Mouse (Mus musculus) liver, embryonic 15.5 days (tissue): ENCODE measurements around the gene Pnrc2. TPM values are rescaled to one million over a fixed set of nuclear protein-coding genes. Genes with fewer than 3 reads are reported as not detected.

ENCODE experiments used
- ATAC-seq: fragments of 200-750 bp; cut with Nextera tagmentation; 2 replicates; pipeline ENCODE4 v1.8.0; 2017; ENCODE audit warnings: moderate number of reproducible peaks, mild to moderate bottlenecking, moderate library complexity; ENCODE audit not compliant: insufficient read depth
- H3K27ac ChIP-seq: fragments of 300-500 bp; sonication (generic); replicated peaks from 2 replicates; pipeline ENCODE4 v1.5.1; 2015; ENCODE audit warnings: mild to moderate bottlenecking, inconsistent platforms
- H3K27me3 ChIP-seq: fragments of 300-500 bp; sonication (generic); 2 replicates; pipeline ENCODE4 v1.6.1; 2015; ENCODE audit warnings: mild to moderate bottlenecking, inconsistent platforms
- H3K36me3 ChIP-seq: fragments of 300-500 bp; sonication (generic); replicated peaks from 2 replicates; pipeline ENCODE4 v1.6.1; 2015; ENCODE audit warnings: moderate library complexity, mild to moderate bottlenecking, inconsistent platforms
- H3K4me1 ChIP-seq: fragments of 300-500 bp; sonication (generic); replicated peaks from 2 replicates; pipeline ENCODE4 v1.6.1; 2015; ENCODE audit warnings: inconsistent platforms
- H3K4me2 ChIP-seq: fragments of 300-500 bp; sonication (generic); 2 replicates; pipeline ENCODE4 v1.6.1; 2015; ENCODE audit warnings: moderate library complexity, mild to moderate bottlenecking, inconsistent platforms
- H3K4me3 ChIP-seq: fragments of 300-500 bp; sonication (generic); replicated peaks from 2 replicates; pipeline ENCODE4 v1.5.1; 2015; ENCODE audit warnings: mild to moderate bottlenecking, inconsistent platforms
- H3K9ac ChIP-seq: fragments of 300-500 bp; sonication (generic); 2 replicates; pipeline ENCODE4 v1.6.1; 2015; ENCODE audit warnings: moderate library complexity, mild to moderate bottlenecking, inconsistent platforms
- H3K9me3 ChIP-seq: fragments of 300-500 bp; sonication (generic); replicated peaks from 2 replicates; pipeline ENCODE4 v1.6.1; 2016; ENCODE audit warnings: inconsistent platforms
- WGBS: fragments of 180-500 bp; shearing (Covaris S2); methylation state at CpG from one replicate; pipeline ENCODE4 v1.1.7; 2015; ENCODE audit warnings: mixed read lengths; ENCODE audit not compliant: insufficient replicate concordance; 5-methylcytosine and 5-hydroxymethylcytosine counted together
- polyA plus RNA-seq: library from polyadenylated mRNA; unstranded; fragments of >200 nt; fragmentation: Nextera tagmentation; extraction: Ambion mirVana; gene quantifications from 2 replicates; pipeline ENCODE4 v1.2.1, GENCODE M21; 2015

Pnrc2 gene
- polyA plus RNA-seq, 1 experiment from 2014 or later = 77.1 TPM

DNA sequence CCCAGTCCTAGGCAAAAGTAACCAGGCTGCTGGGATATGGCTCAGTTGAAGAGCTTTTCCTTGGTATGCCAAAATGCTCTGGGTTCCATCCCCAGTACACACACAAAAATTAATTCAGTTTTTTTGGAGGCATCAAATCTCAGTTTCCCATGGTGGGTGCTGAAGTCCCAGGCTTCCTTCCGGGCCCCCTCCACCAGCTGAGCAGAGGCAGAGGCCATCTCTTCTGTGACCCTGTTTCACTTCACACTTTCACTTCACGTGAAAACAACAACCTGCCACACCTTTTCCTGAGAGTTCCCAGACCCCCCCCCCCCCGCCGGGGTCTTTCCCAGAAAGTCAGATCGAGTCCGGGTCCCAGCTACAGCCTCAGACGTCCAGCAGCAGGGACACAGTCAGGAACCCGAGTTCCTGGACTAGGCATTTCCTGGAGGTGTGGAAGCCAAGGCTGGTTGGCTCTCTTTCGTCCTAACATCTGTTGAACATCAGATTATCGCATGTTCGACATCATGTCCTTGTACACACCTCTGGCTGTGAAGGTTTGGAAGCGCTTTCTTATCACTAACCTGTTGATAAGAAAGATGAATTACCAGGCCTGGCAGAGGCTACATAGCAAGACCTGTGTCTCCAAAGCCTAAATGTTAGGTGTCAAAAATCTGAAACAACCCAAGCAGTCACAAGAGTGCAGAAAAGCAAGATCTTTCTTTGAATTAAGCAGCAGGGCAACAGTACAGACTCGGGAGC is 35.8 kb upstream of the Pnrc2 start:
- Histone ChIP-seq H3K4me3 (no peak overlapping the region), H3K27ac (no peak overlapping the region), H3K9ac (no peak overlapping the region), H3K4me1 (peaks cover 43% of the 10 kb centered on the region), H3K27me3 (no peaks in the 10 kb centered on the region), H3K36me3 (no peaks in the 10 kb centered on the region), H3K9me3 (no peaks in the 10 kb centered on the region), H3K4me2 (no peak overlapping the region)
- 35% methylated on average over 13 of the region's 13 CpGs for WGBS
- ATAC-seq = no peak

DNA sequence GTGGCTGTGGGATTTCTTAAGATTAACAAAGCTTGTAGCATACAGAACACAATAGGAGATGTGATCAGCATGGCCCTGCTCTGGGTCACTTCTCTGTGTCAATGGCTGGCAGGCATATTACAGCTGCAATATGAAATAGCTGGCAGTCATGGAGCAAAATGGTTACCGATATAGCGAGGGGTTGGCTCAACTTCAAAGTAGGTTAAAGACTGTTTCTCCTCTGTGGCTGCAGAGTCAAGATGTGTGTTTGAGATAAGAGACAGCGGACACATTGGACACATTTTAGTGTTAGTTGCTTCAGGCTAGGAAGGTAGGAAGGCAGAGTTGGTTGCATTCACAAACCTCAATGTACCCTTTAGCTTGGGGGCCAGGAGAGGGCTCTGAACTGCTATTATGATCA is 33.0 kb upstream of the Pnrc2 start:
- H3K36me3 ChIP-seq = no peaks in the 10 kb centered on the region
- peaks cover 25% of the 10 kb centered on the region for H3K4me1 ChIP-seq
- no peak overlapping the region for H3K9ac ChIP-seq
- H3K4me2 ChIP-seq = peak overlapping the region; percentile 28; the same call in 1 of the 2 replicates
- H3K27ac ChIP-seq = peak overlapping the region; percentile 45
- 11% methylated on average over 3 of the region's 3 CpGs for WGBS
- H3K27me3 ChIP-seq = no peaks in the 10 kb centered on the region
- peak; percentile 37; the same call in 1 of the 2 replicates for ATAC-seq
- no peak overlapping the region for H3K4me3 ChIP-seq
- H3K9me3 ChIP-seq = no peaks in the 10 kb centered on the region

DNA sequence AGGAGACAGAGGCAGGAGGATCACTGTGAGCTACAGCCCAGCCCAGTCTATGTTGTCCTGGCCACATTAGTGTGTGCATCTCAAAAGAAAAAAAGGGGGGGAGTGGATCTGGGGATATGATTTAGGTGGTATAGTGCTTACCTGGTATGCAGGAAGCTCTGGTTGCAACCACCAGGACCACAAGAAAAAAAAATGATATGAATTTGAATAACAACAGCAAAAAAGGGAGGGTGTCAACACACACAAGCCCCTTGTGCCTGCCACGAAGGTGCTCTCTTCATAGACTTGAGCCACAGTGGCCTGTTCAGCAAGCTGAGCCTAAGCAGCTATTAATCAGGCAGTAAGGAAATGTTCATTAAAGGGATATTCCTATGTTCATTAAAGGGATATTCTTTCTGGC is 31.2 kb upstream of the Pnrc2 start:
- no peaks in the 10 kb centered on the region for H3K36me3 ChIP-seq
- H3K27me3 ChIP-seq = no peaks in the 10 kb centered on the region
- WGBS = 44% methylated on average over 1 of the region's 1 CpGs
- no peak overlapping the region for H3K9ac ChIP-seq
- H3K27ac ChIP-seq = no peak overlapping the region
- no peak overlapping the region for H3K4me3 ChIP-seq
- H3K4me1 ChIP-seq = peaks cover 20% of the 10 kb centered on the region
- no peak for ATAC-seq
- H3K4me2 ChIP-seq = no peak overlapping the region
- H3K9me3 ChIP-seq = no peaks in the 10 kb centered on the region

DNA sequence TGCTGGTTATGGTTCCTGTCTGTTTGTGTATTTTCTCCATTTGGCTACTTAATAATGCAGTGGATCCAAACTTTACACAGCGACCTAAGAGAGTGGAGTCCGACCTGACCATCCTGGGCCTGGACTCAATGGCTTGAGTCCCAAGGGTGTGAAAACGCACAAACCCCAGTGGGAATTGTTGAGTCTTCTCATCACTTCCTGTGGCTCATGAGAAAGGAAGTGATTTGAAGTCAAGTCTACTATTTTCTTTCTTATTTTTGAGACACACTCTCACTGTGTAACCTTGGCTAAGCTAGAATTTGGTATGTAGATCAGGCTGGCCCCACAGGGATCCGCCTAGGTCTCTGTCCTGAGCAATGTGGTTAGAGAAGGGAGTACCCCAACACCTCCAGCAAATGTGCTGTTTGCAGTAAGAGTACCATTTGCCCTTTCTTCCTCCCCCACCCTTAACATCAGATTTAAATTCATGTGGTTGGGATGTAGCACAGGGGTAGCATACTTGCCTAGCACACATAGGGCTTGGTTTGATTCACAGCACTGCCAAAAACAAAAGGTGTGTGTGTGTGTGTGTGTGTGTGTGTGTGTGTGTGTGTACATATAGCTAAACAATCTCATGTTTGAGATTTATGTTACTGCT is 29.1 kb upstream of the Pnrc2 start:
- Histone ChIP-seq H3K27ac (no peak overlapping the region), H3K4me1 (peaks cover 33% of the 10 kb centered on the region), H3K4me2 (no peak overlapping the region), H3K9me3 (no peaks in the 10 kb centered on the region), H3K36me3 (no peaks in the 10 kb centered on the region), H3K9ac (no peak overlapping the region), H3K27me3 (no peaks in the 10 kb centered on the region), H3K4me3 (no peak overlapping the region)
- 78% methylated on average over 4 of the region's 4 CpGs for WGBS
- ATAC-seq = no peak

DNA sequence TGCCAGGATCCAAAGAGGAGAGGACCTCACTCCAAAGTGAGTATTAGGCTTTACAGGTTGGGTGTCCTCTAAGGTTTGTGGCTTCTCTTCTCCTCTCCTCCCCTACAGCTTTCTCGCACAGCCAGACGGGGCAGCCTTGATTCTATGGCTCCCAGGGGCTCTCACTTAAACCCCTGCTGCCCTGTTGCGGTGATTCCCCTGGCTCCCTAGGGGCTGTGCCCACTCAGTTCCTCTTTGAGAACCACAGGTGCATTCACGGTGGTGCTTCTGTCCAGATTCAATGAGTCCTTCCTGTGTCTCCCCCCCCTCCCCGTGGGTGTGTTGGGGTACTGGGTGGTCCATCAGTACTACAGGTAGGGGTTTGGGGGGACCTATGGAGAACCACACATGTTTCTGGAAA is 26.4 kb upstream of the Pnrc2 start:
- ATAC-seq = no peak
- no peak overlapping the region for H3K27ac ChIP-seq

GRCm38 (mm10) chr4:135899050-135899448 is 25.4 kb upstream of the Pnrc2 start:
- Histone ChIP-seq H3K9ac (no peak overlapping the region), H3K4me1 (peaks cover 57% of the 10 kb centered on the region), H3K27ac (peak overlapping the region; percentile 87), H3K27me3 (no peaks in the 10 kb centered on the region), H3K4me3 (no peak overlapping the region), H3K36me3 (no peaks in the 10 kb centered on the region), H3K9me3 (no peaks in the 10 kb centered on the region), H3K4me2 (no peak overlapping the region)
- 53% methylated on average over 7 of the region's 7 CpGs for WGBS
- no peak for ATAC-seq

More for the DNA sequence above, 26.4 kb upstream of the Pnrc2 start:
- Histone ChIP-seq H3K27me3 (no peaks in the 10 kb centered on the region), H3K36me3 (no peaks in the 10 kb centered on the region), H3K4me3 (no peak overlapping the region), H3K4me2 (no peak overlapping the region), H3K9me3 (no peaks in the 10 kb centered on the region), H3K9ac (no peak overlapping the region), H3K4me1 (peaks cover 49% of the 10 kb centered on the region)
- 69% methylated on average over 5 of the region's 5 CpGs for WGBS

DNA sequence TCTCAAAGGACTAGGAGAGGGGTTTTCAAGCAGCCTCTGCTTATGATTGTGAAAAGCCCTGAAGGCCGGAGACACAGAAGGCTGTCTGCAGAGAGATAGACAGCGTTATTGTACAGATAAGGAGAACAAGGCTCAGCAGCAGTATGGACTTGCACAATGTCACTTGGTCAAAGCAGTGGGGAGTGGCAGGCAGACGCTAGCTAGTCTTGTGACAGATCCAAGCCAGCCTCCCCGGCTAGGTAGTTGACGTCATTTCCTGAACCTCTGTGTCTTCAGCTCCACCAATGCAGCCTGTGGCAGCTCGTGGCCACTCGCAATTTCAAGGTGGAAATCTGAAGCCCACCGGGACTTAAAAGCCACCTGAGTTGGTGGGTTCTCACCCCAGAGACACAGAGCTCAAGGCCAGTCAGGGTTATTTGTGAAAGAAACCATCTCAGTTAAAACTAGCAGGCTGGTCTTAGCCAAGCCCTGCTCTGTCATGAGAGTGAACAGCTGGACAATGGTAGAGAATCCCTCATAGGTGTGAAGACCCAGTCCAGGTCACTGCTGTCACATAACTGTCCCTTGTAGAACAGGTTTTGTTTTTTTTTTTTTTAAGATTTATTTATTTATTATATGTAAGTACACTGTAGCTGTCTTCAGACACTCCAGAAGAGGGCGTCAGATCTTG is 24.9 kb upstream of the Pnrc2 start:
- ATAC-seq = peak; percentile 86
- peak overlapping the region; percentile 11; the same call in 1 of the 2 replicates for H3K4me3 ChIP-seq

DNA sequence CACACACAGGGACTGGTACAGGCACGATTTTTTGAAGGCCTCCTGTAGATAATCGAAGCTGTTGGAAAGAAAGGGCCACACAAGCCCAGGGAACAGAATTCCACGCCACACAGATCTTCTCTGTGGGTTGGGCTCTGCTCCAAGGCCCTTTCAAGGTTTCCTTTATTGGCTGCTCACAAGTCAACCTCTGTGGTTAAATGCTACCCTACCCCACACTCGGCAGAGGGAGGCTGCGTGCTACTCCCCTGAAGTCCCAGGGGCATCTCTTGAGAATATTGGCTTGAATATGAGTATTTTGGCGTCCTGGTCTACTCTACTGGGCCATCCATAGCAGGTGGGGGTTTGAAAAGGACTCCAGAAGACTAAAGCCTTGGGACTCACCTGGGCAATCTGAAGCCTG is 22.5 kb upstream of the Pnrc2 start:
- no peaks in the 10 kb centered on the region for H3K27me3 ChIP-seq
- H3K9ac ChIP-seq = peak overlapping the region; percentile 6; the same call in 1 of the 2 replicates
- H3K36me3 ChIP-seq = no peaks in the 10 kb centered on the region
- no peaks in the 10 kb centered on the region for H3K9me3 ChIP-seq
- H3K4me2 ChIP-seq = peak overlapping the region; percentile 61
- ATAC-seq = no peak
- peak overlapping the region; percentile 40 for H3K4me3 ChIP-seq
- H3K4me1 ChIP-seq = peaks cover 69% of the 10 kb centered on the region
- 27% methylated on average over 6 of the region's 6 CpGs for WGBS
- peak overlapping the region; percentile 71 for H3K27ac ChIP-seq

More for the DNA sequence above, 24.9 kb upstream of the Pnrc2 start:
- WGBS = 10% methylated on average over 9 of the region's 9 CpGs
- no peaks in the 10 kb centered on the region for H3K36me3 ChIP-seq
- H3K9me3 ChIP-seq = no peaks in the 10 kb centered on the region
- peak overlapping the region; percentile 32; the same call in 1 of the 2 replicates for H3K9ac ChIP-seq
- peak overlapping the region; percentile 61 for H3K4me2 ChIP-seq
- peaks cover 57% of the 10 kb centered on the region for H3K4me1 ChIP-seq
- no peaks in the 10 kb centered on the region for H3K27me3 ChIP-seq
- H3K27ac ChIP-seq = peak overlapping the region; percentile 87

GRCm38 (mm10) chr4:135895071-135895571 is 21.5 kb upstream of the Pnrc2 start, which contains the start of gene Cnr2:
Cnr2 (plus strand) TSS chr4:135895394.
- 8% methylated on average over 8 of the region's 8 CpGs for WGBS
- H3K9ac ChIP-seq = peak within 1 kb of the TSS; percentile 6; the same call in 1 of the 2 replicates
- no peak for ATAC-seq
- no peaks in the 10 kb centered on the region for H3K36me3 ChIP-seq
- peaks cover 69% of the 10 kb centered on the region for H3K4me1 ChIP-seq
- peak within 1 kb of the TSS; percentile 61 for H3K4me2 ChIP-seq
- no peaks in the 10 kb centered on the region for H3K27me3 ChIP-seq
- H3K4me3 ChIP-seq = peak within 1 kb of the TSS; percentile 40
- peak within 1 kb of the TSS; percentile 71 for H3K27ac ChIP-seq
- no peaks in the 10 kb centered on the region for H3K9me3 ChIP-seq

DNA sequence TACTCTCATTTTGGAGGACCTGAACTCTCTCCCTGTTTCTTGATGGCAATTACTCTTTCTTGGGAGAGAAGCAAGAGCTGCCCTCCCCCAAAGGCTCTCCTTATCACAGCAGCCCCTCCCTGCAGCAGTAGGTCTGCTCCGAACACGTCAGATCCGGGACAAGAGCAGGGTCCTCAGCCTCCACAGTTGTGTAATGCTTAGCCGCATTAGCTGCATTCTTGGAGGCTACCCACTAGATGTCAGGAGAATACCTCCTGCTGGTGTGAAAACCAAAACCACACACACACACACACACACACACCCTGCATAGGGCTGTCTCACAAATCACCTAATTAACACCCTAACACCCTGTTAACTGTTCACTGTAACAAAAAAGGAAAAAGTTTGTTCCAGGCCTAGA is 19.2 kb upstream of the Pnrc2 start:
- no peaks in the 10 kb centered on the region for H3K9me3 ChIP-seq
- no peak overlapping the region for H3K4me2 ChIP-seq
- no peak overlapping the region for H3K4me3 ChIP-seq
- H3K4me1 ChIP-seq = peaks cover 56% of the 10 kb centered on the region
- no peak overlapping the region; the same call in 1 of the 2 replicates for H3K9ac ChIP-seq
- H3K36me3 ChIP-seq = no peaks in the 10 kb centered on the region
- no peak overlapping the region for H3K27ac ChIP-seq
- 0 out of 2 replicates have a peak, but pooled peaks have one; percentile 33 for ATAC-seq
- 19% methylated on average over 4 of the region's 4 CpGs for whole genome bisulfite sequencing
- no peaks in the 10 kb centered on the region for H3K27me3 ChIP-seq

DNA sequence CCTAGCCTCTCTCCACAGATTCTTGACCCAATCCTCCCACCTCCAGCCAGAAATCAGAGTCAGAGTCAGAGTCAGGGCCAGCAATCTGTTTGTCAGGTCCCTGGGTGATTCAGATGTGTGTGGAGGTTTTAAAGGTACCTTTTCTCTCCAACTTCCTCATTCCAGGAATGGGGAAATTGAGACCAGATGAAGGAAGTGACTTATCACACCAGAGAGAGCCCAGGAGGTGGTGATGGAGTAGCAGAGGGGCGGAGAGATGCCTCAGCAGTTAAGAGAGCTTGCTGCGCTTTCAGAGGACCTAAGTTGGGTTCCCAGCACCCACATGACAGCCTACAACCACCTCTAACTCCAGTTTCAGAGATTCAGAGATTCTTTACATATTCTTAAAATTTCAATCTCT is 17.9 kb upstream of the Pnrc2 start:
- Histone ChIP-seq H3K4me2 (no peak overlapping the region), H3K27me3 (no peaks in the 10 kb centered on the region), H3K36me3 (no peaks in the 10 kb centered on the region), H3K9me3 (no peaks in the 10 kb centered on the region), H3K27ac (no peak overlapping the region), H3K4me3 (no peak overlapping the region), H3K9ac (no peak overlapping the region), H3K4me1 (peaks cover 42% of the 10 kb centered on the region)
- ATAC-seq = no peak
- 64% methylated on average over 2 of the region's 2 CpGs for WGBS
